Mouse (Mus musculus) cerebellum, postnatal 36 days (tissue): ENCODE results near the gene Gdpd3.

ENCODE experiments used
- DNase-seq, 2 experiments: peaks; one replicate each; pipeline ENCODE4 v3.0.0; 2021 to 2022; ENCODE audit warnings: mixed read lengths in 2 of 2

Gdpd3 gene

DNA sequence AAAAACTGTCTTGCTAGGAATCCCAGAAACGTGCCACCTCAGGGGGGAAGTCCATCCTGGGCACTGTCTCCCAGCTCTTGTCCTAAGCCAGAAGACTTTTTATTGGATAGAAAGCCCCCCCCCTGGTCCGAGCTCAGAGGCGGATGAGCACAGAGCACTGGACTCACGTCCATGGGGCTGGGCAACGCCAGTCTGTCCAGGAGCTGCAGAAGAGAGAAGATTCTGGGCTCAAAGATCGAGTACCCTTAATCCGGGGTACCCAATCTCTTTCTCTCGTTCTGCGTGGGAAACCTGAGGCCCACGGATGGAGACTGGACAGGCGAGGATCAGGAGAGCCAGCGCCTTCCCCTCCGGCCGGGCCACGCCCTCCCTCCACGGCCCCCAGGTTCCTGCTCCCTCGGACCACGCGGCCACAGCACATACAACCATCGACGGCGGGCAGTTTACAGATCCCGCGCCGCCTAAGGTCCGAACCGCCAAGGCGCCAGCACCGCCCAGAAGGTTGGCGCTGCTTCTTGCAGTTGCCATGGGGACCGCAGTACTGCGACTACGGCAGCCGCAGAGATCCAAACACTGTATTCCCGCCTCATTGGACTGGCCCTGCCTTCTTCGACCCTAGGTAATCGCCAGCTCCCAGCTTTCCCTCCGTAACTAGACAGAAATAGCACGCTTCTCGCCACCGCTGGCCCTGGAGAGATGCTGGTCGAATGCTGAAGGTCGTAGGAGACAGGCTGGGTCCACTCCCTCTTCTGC is 42.7 kb downstream of the Gdpd3 start:
- DNase-seq = peak; percentile 94 to 96

DNA sequence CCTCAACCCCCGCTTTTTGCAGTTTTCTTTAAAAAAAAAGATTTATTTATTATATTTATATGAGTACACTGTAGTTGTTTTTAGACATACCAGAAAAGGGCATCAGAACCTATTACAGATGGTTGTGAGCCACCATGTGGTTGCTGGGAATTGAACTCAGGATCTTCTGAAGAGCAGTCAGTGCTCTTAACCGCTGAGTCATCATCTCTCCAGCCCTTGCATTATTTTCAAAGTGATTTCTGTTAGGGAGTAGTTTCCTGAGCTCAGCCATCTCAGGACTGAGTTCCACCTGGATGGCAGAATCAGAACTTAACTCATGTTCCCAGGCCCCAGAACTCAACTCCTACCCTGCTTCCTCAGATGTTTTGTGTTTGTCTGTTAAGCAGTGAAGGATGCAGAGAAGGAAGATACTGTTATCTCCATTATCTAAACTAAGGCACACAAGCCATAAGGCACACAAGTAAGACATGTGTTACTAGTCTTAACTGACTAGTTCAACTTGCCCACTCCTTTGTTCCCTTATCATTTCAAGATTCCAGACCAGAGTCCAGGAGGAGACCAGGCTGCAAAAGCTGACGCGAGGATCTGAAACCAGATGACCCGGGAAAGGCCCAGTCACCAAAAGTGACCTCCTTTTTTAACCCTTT is 43.7 kb downstream of the Gdpd3 start:
- no peak for DNase-seq

DNA sequence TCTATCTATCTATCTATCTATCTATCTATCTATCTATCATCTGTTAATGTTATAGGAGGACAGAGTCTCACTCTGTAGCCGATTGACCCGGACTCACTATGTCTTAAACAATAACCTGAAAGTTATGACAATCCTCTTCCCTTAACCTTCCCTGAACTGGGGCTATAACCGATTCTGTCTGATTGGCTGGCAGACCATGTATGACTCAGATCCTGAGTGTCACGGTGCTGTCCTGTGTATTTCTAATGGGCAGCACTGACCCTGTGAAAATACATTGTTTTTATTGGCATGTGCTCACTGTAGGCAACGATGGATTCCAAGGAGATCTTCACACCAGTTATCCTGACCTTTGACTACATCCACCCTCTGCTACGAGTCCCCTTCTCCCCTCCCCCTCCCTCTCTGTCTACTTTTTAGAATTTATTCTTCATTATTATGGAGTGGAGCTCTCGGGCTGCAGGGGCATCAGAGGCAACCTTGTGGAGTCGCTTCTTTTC is 49.6 kb downstream of the Gdpd3 start:
- no peak for DNase-seq

- DNase-seq = no peak
These were observed 50.4 kb downstream of the Gdpd3 start for GRCm38 (mm10) chr7:126816494-126816893.

DNA sequence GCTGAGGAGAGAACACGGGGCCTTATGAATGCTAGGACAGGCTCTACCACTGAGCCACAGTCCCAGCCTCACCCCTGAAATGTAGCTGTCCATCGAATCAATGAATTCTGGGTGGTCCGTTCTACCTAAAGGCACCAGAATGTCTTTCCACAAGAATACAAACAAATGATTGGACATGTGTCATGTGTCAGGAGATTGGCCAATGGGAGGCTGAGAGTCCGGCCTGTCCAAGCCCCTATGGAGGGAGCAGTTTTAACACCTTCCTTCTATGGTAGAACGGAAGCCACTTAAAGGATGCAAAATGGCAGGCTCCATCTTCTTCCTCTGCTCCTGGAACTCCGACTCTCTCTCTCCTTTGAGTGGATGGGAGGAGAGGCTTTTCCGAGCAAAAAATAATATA is 51.5 kb downstream of the Gdpd3 start:
- no peak for DNase-seq

DNA sequence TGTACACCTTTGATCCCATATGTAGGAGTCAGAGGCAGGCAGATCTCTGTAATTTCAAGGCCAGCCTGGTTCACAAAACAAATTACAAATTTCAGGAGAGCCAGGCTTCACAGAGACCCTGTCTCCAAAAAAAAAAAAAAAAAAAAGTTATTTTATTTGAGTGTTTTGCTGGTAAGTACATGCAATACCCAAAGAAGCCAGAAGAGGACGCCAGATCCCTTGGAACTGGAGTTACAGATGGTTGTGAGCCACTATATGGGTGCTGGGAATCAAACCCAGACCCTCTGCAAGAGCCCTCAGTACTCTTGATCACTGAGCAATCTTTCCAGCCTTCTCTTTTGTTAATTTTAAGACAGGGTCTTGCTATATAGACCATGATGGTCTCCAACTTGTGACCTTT is 52.7 kb downstream of the Gdpd3 start:
- DNase-seq = no peak

GRCm38 (mm10) chr7:126821835-126822511 is 55.8 kb downstream of the Gdpd3 start:
- peak; percentile 90 to 94 for DNase-seq

GRCm38 (mm10) chr7:126822741-126823140 is 56.6 kb downstream of the Gdpd3 start:
- DNase-seq = peak; percentile 53 to 56

DNA sequence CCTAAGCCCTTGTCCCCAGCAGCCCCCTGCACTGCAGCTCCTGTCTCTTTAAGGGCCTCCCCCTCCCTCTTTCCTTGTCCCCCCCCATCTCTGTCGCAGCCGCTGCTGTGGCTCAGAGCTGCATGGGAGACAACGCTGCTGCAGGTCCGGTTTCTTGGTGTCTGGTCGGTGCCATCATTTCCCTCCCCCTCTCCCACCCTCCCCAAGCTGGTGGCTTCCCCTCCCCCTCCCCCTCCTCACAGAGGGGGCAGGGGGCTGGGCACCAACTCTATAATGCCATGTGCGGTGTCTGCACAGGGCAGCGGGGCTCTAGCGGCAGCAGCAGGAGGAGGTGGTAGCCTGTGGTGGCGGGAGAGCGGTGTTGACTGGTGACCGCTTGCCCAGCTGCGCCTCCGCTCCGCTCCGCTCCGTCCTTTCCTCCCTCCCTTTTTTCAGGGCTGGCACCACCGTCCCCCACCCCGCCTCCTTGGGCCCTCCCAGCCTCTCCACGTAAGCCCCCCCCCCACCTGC is 57.1 kb downstream of the Gdpd3 start:
- peak; percentile 58 to 65 for DNase-seq

- peak in 1 of 2 experiments; percentile 29 for DNase-seq
These were observed 57.8 kb downstream of the Gdpd3 start for GRCm38 (mm10) chr7:126823940-126824339.
